11 mouse cellular contexts compared by ENCODE assay signal in the genomic region with DNA sequence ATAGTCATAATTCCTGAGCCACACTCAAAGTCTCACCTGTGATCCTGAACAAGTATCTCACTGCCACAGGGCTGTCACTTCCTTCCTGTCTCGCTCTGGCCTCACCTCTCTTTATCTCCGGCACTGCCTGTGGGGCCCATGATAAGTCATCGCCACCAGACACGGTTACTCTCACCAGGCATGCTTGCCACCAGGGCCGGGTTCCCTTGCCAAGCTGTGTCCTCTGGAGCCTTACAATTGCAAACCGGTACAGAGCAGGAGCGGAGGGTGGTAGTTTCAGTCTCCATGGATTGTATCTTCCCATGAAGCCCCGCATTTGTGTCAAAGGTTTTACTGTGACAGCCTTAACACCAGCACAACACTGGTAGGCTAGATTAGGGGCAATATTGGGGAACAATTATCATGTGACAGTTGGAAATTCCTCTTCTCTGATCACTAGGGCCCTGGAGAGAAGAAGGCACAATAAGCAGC. TPM values are rescaled to one million over a fixed set of nuclear protein-coding genes. Genes with fewer than 3 reads are reported as not detected.
DNase-seq lines count a peak whose midpoint lies in the region; ATAC-seq and TF ChIP-seq lines count a peak whose summit lies in the region.
"Had no signal": no experiment of that assay in that cellular context is flagged by ENCODE, and none has a peak within 500 bp of the region (broad histone marks: within the 10 kb centered on the region; RNA-seq: fewer than 3 reads in every experiment).

No protein-coding gene starts in this region.

- H3K9ac ChIP-seq in liver, embryonic 16.5 days (ENCODE audit: low read depth, low read length) = peak overlapping the region; percentile 59
- H3K9ac ChIP-seq: forebrain, postnatal 0 days; heart, embryonic 13.5 days had no signal

- intact Hi-C loops in heart, postnatal 36 days (cut with DNase I) = no loop called here

- no peak for TF ChIP-seq POLR2A in thymus, adult 2 months (IDR thresholded peaks at IDR 0.05; ENCODE audit: control insufficient read depth, extremely low read depth, insufficient read depth, low read length, poor library complexity)

- WGBS in heart, embryonic 10.5 days = 43% methylated on average over 8 of the region's 8 CpGs
- WGBS in liver, embryonic 16.5 days (ENCODE audit: insufficient replicate concordance) = 15% methylated on average over 8 of the region's 8 CpGs
- 21% methylated on average over 8 of the region's 8 CpGs for WGBS in thymus, adult 2 months

- H3K36me3 ChIP-seq in heart, embryonic 10.5 days = no peaks in the 10 kb centered on the region
- H3K36me3 ChIP-seq in liver, embryonic 16.5 days (ENCODE audit: control insufficient read depth, insufficient read depth) = no peaks in the 10 kb centered on the region
- H3K36me3 ChIP-seq in thymus, adult 2 months (ENCODE audit: control insufficient read depth, insufficient read depth, low read length) = no peaks in the 10 kb centered on the region
- H3K36me3 ChIP-seq: heart, embryonic 13.5 days had no signal

- H3K27me3 ChIP-seq in heart, embryonic 10.5 days (ENCODE audit: insufficient read depth, poor library complexity, severe bottlenecking) = 0 out of 2 replicates have a peak, but pooled peaks cover 3% of the 10 kb centered on the region
- H3K27me3 ChIP-seq in liver, embryonic 16.5 days (ENCODE audit: control insufficient read depth, insufficient read depth, low read depth, low read length) = no peaks in the 10 kb centered on the region
- H3K27me3 ChIP-seq in thymus, adult 2 months (ENCODE audit: control insufficient read depth, insufficient read depth, low read length) = no peaks in the 10 kb centered on the region

- H3K4me2 ChIP-seq in liver, embryonic 16.5 days (ENCODE audit: low read depth, low read length) = peak overlapping the region; percentile 60
- H3K4me2 ChIP-seq: heart, embryonic 13.5 days had no signal

- peaks cover 19% of the 10 kb centered on the region for H3K4me1 ChIP-seq in heart, embryonic 10.5 days
- H3K4me1 ChIP-seq in liver, embryonic 16.5 days (ENCODE audit: control insufficient read depth, low read depth, low read length) = peaks cover 38% of the 10 kb centered on the region
- peaks cover 49% of the 10 kb centered on the region for H3K4me1 ChIP-seq in thymus, adult 2 months (replicated peaks; ENCODE audit: control insufficient read depth, insufficient read depth, low read length)

- H3K4me3 ChIP-seq in heart, embryonic 10.5 days = no peak overlapping the region
- H3K4me3 ChIP-seq in liver, embryonic 16.5 days (ENCODE audit: low read depth, low read length) = peak overlapping the region; percentile 32; the same call in 1 of the 2 replicates
- H3K4me3 ChIP-seq in thymus, adult 2 months (ENCODE audit: control insufficient read depth, insufficient read depth, low read length) = no peak overlapping the region
- H3K4me3 ChIP-seq: heart, embryonic 13.5 days; left cerebral cortex, adult 2 months had no signal

- no peaks in the 10 kb centered on the region for H3K9me3 ChIP-seq in heart, embryonic 10.5 days
- H3K9me3 ChIP-seq in liver, embryonic 16.5 days (replicated peaks; ENCODE audit: control insufficient read depth, low read length) = no peaks in the 10 kb centered on the region
- H3K9me3 ChIP-seq: heart, embryonic 13.5 days had no signal

- peak; percentile 98 for ATAC-seq in erythroblast, adult 5-6 weeks (replicated peaks; ENCODE audit: low FRiP score, poor library complexity, severe bottlenecking)
- peak; percentile 99 for ATAC-seq in liver, embryonic 16.5 days (ENCODE audit: low read depth)
- ATAC-seq: forebrain, postnatal 0 days had no signal

- no peak for TF ChIP-seq CTCF in thymus, adult 2 months (IDR thresholded peaks at IDR 0.05; ENCODE audit: borderline replicate concordance, control insufficient read depth, extremely low read depth, insufficient read depth, low read length, poor library complexity)

- H3K27ac ChIP-seq in heart, embryonic 10.5 days = peak overlapping the region; percentile 53; the same call in 1 of the 2 replicates
- peak overlapping the region; percentile 90 for H3K27ac ChIP-seq in liver, embryonic 16.5 days (ENCODE audit: low read length)
- peak overlapping the region; percentile 77 for H3K27ac ChIP-seq in thymus, adult 2 months (ENCODE audit: control insufficient read depth, insufficient read depth, low read length)
- H3K27ac ChIP-seq: heart, embryonic 13.5 days; left cerebral cortex, adult 2 months had no signal

- peak; percentile 80 for DNase-seq in heart, embryonic 10.5 days (ENCODE audit: low spot score)
- DNase-seq in heart, postnatal 36 days = no peak
- peak; percentile 67 for DNase-seq in thymus, adult 2 months
- no peak for DNase-seq in retina, postnatal 1 day
- no peak for DNase-seq in layer of hippocampus, postnatal 14 days (ENCODE audit: low spot score in 2 of 2)
- DNase-seq in right cerebral cortex, postnatal 25 days = no peak
- DNase-seq: forebrain, postnatal 0 days had no signal

RNA-seq across cellular contexts. Expression of a gene that starts 35.9 kb away (rescaled TPM):
- 1.6 and 3.2 TPM in 2 replicates for polyA plus RNA-seq in heart, embryonic 10.5 days (2016; fragmentation: Nextera tagmentation; extraction: Ambion mirVana)
- total RNA-seq in heart, postnatal 36 days (2021) = not detected
- total RNA-seq in erythroblast, adult 5-6 weeks (2015; ENCODE audit: low replicate concordance) = 83.8 and 109 TPM in 2 replicates
- 51.7 and 65.7 TPM in 2 replicates for total RNA-seq in erythroblast, adult 5-6 weeks (2017; ENCODE audit: low replicate concordance)
- 7.7 and 8.8 TPM in 2 replicates for polyA plus RNA-seq in liver, embryonic 16.5 days (2015; fragmentation: Nextera tagmentation; extraction: Ambion mirVana)
- polyA plus RNA-seq in thymus, adult 2 months (2012; rRNA removed) = 318 and 334 TPM in 2 replicates
- 1 to 10 TPM; 1.2 to 1.3 TPM for total RNA-seq in layer of hippocampus, postnatal 14 days (2021)

Comparison
In these comparisons a context has a peak if more than half of its experiments do, and no peak if none do; other contexts are left out.
1. DNase-seq: peak in heart, embryonic 10.5 days (single experiment) and thymus, adult 2 months (single experiment); none in heart, postnatal 36 days (0 of 2), retina, postnatal 1 day (single experiment), layer of hippocampus, postnatal 14 days (0 of 2) and right cerebral cortex, postnatal 25 days (single experiment).
2. RNA of a gene that starts 35.9 kb away (total RNA-seq): 51.7 to 109 TPM in erythroblast, adult 5-6 weeks; 1.2 to 1.3 TPM in layer of hippocampus, postnatal 14 days and not detected in heart, postnatal 36 days; every median in the first group is over 10 times any median in the second.
3. Peak in every context shown above with its lines, with median percentiles within 50 percentile points of each other: H3K27ac ChIP-seq.